Mouse (Mus musculus) lung, postnatal 0 days (tissue): ENCODE measurements at regions not wholly inside any gene's neighbourhood (a gene's known extent, or its start where the extent isn't known, plus 50 kb on each side); places are given as distances from the start of the nearest gene placed in this dataset.
A peak's percentile ranks its signal among the peaks of the same experiment; 100 is the strongest.

ENCODE experiments used
- CTCF ChIP-seq: IDR thresholded peaks from 2 replicates; pipeline ENCODE4 v1.5.1; 2016; ENCODE audit warnings: antibody characterized with exemption, mild to moderate bottlenecking
- EP300 ChIP-seq: IDR thresholded peaks from 2 replicates; pipeline ENCODE4 v1.6.1; 2016; ENCODE audit warnings: antibody characterized with exemption, mild to moderate bottlenecking, control low read depth

- TF ChIP-seq EP300 (peak; percentile 47; the same call in 1 of the 2 replicates), CTCF (no peak)
These were observed 114.0 kb upstream of the Paip1 start for GRCm38 (mm10) chr13:119314356-119314755.
